Mouse (Mus musculus): Measurements from ENCODE around the gene Evl.

Gene Evl

GRCm38 (mm10) chr12:108647784-108648183 is 93.3 kb downstream of the Evl start:
- DNase-seq (ENCODE audit: low spot score): no peak

GRCm38 (mm10) chr12:108651053-108651660 is 96.6 kb downstream of the Evl start:
- no peak for DNase-seq (ENCODE audit: low spot score)

- no peak for DNase-seq (ENCODE audit: low spot score)
Measured at GRCm38 (mm10) chr12:108653358-108654335, 99.1 kb downstream of the Evl start.

GRCm38 (mm10) chr12:108657350-108657749 is 102.8 kb downstream of the Evl start:
- DNase-seq (ENCODE audit: low spot score): peak; percentile 77

GRCm38 (mm10) chr12:108668606-108669235 is 114.2 kb downstream of the Evl start:
- DNase-seq (ENCODE audit: low spot score): no peak

- DNase-seq (ENCODE audit: low spot score): no peak
Measured at GRCm38 (mm10) chr12:108671541-108671940, 117.0 kb downstream of the Evl start.

- DNase-seq (ENCODE audit: low spot score): no peak
Measured at GRCm38 (mm10) chr12:108672908-108673307, 118.4 kb downstream of the Evl start.

GRCm38 (mm10) chr12:108673546-108673945 is 119.0 kb downstream of the Evl start:
- no peak for DNase-seq (ENCODE audit: low spot score)

GRCm38 (mm10) chr12:108674502-108674901 is 120.0 kb downstream of the Evl start:
- DNase-seq (ENCODE audit: low spot score): no peak

- no peak for DNase-seq (ENCODE audit: low spot score)
Measured at GRCm38 (mm10) chr12:108674916-108675315, 120.4 kb downstream of the Evl start.

GRCm38 (mm10) chr12:108675614-108676401 is 121.3 kb downstream of the Evl start:
- DNase-seq (ENCODE audit: low spot score): no peak

- DNase-seq (ENCODE audit: low spot score): no peak
Measured at GRCm38 (mm10) chr12:108677116-108677515, 122.6 kb downstream of the Evl start.

GRCm38 (mm10) chr12:108678366-108678765 is 123.8 kb downstream of the Evl start:
- no peak for DNase-seq (ENCODE audit: low spot score)

- DNase-seq (ENCODE audit: low spot score): no peak
Measured at GRCm38 (mm10) chr12:108680861-108681260, 126.3 kb downstream of the Evl start.

GRCm38 (mm10) chr12:108682240-108683023 is 127.9 kb downstream of the Evl start:
- no peak for DNase-seq (ENCODE audit: low spot score)

- no peak for DNase-seq (ENCODE audit: low spot score)
Measured at GRCm38 (mm10) chr12:108686463-108686862, 131.9 kb downstream of the Evl start.

GRCm38 (mm10) chr12:108686926-108687325 is 132.4 kb downstream of the Evl start:
- no peak for DNase-seq (ENCODE audit: low spot score)

GRCm38 (mm10) chr12:108689167-108689566 is 134.6 kb downstream of the Evl start:
- DNase-seq (ENCODE audit: low spot score): no peak

GRCm38 (mm10) chr12:108690529-108690928 is 136.0 kb downstream of the Evl start:
- no peak for DNase-seq (ENCODE audit: low spot score)

- DNase-seq (ENCODE audit: low spot score): no peak
Measured at GRCm38 (mm10) chr12:108693592-108693991, 139.1 kb downstream of the Evl start.

GRCm38 (mm10) chr12:108694223-108694622 is 139.7 kb downstream of the Evl start:
- no peak for DNase-seq (ENCODE audit: low spot score)

Measured in testis, postnatal 10 days (tissue).